In genomic region chr5:128711847-128712246, GRCm38 (mm10) we compare ENCODE assay signal across 11 mouse cellular contexts. TPM values are rescaled to one million over a fixed set of nuclear protein-coding genes. Genes with fewer than 3 reads are reported as not detected.
DNase-seq lines count a peak whose midpoint lies in the region; ATAC-seq and TF ChIP-seq lines count a peak whose summit lies in the region.
"Had no signal": no experiment of that assay in that cellular context is flagged by ENCODE, and none has a peak within 500 bp of the region (broad histone marks: within the 10 kb centered on the region; RNA-seq: fewer than 3 reads in every experiment).

No protein-coding gene starts in this region.

- TF ChIP-seq RAD21 in MEL (IDR thresholded peaks at IDR 0.05; ENCODE audit: low read depth, low read length), result no peak

- no peak for TF ChIP-seq EP300 in MEL (IDR thresholded peaks at IDR 0.05; ENCODE audit: low read depth in 1 of 2, low read length in 2 of 2)

- no peak overlapping the region for H3K9ac ChIP-seq in intestine, postnatal 0 days (ENCODE audit: low read depth, low read length)
- H3K9ac ChIP-seq in intestine, embryonic 15.5 days, result no peak overlapping the region
- H3K9ac ChIP-seq in midbrain, embryonic 13.5 days (replicated peaks), result no peak overlapping the region
- no peak overlapping the region for H3K9ac ChIP-seq in MEL (ENCODE audit: control insufficient read depth, low read depth, low read length, poor library complexity, severe bottlenecking)
- H3K9ac ChIP-seq: embryonic facial prominence, embryonic 12.5 days; stomach, embryonic 15.5 days had no signal

- TF ChIP-seq POLR2A in MEL (IDR thresholded peaks at IDR 0.05; ENCODE audit: control insufficient read depth in 1 of 2, insufficient read depth in 1 of 2, low read depth in 1 of 2, low read length in 2 of 2, poor library complexity in 1 of 2), result no peak

- H3K9me3 ChIP-seq in intestine, postnatal 0 days (ENCODE audit: control insufficient read depth), result no peaks in the 10 kb centered on the region
- H3K9me3 ChIP-seq in intestine, embryonic 15.5 days, result no peaks in the 10 kb centered on the region
- no peaks in the 10 kb centered on the region for H3K9me3 ChIP-seq in midbrain, embryonic 10.5 days (replicated peaks)
- no peaks in the 10 kb centered on the region for H3K9me3 ChIP-seq in midbrain, embryonic 13.5 days
- no peaks in the 10 kb centered on the region for H3K9me3 ChIP-seq in MEL (replicated peaks; ENCODE audit: insufficient read depth, low read length)
- H3K9me3 ChIP-seq in embryonic facial prominence, embryonic 10.5 days, result no peaks in the 10 kb centered on the region
- H3K9me3 ChIP-seq: embryonic facial prominence, embryonic 12.5 days; stomach, embryonic 15.5 days had no signal

- H3K27me3 ChIP-seq in intestine, postnatal 0 days (replicated peaks; ENCODE audit: control insufficient read depth, insufficient read depth, low read length), result no peaks in the 10 kb centered on the region
- H3K27me3 ChIP-seq in intestine, embryonic 15.5 days (replicated peaks), result no peaks in the 10 kb centered on the region
- no peaks in the 10 kb centered on the region; the same call in 1 of the 2 replicates for H3K27me3 ChIP-seq in midbrain, embryonic 10.5 days (ENCODE audit: low read depth, poor library complexity, severe bottlenecking)
- no peaks in the 10 kb centered on the region; the same call in 1 of the 2 replicates for H3K27me3 ChIP-seq in midbrain, embryonic 13.5 days
- H3K27me3 ChIP-seq in MEL (ENCODE audit: control insufficient read depth in 1 of 2, insufficient read depth in 2 of 2, low read length in 2 of 2), result no peaks in the 10 kb centered on the region
- H3K27me3 ChIP-seq in embryonic facial prominence, embryonic 10.5 days (replicated peaks; ENCODE audit: low read depth, poor library complexity, severe bottlenecking), result 0 out of 2 replicates have a peak, but pooled peaks cover 9% of the 10 kb centered on the region
- H3K27me3 ChIP-seq: embryonic facial prominence, embryonic 12.5 days; stomach, embryonic 15.5 days had no signal

- no peak overlapping the region for H3K4me2 ChIP-seq in intestine, postnatal 0 days (replicated peaks; ENCODE audit: low read depth)
- H3K4me2 ChIP-seq in intestine, embryonic 15.5 days (replicated peaks), result no peak overlapping the region
- no peak overlapping the region for H3K4me2 ChIP-seq in midbrain, embryonic 13.5 days (replicated peaks)
- H3K4me2 ChIP-seq: embryonic facial prominence, embryonic 12.5 days; stomach, embryonic 15.5 days had no signal

- peak; percentile 42 for DNase-seq in midbrain, embryonic 10.5 days (ENCODE audit: low spot score)
- peak; percentile 10 for DNase-seq in MEL (ENCODE audit: low read depth, low spot score)
- DNase-seq in embryonic facial prominence, embryonic 10.5 days (ENCODE audit: low spot score), result peak; percentile 40
- DNase-seq in T-cell, adult 2 months (ENCODE audit: low spot score), result no peak

- H3K4me3 ChIP-seq in intestine, postnatal 0 days (ENCODE audit: low read depth, low read length), result no peak overlapping the region
- H3K4me3 ChIP-seq in intestine, embryonic 15.5 days (replicated peaks), result no peak overlapping the region
- no peak overlapping the region for H3K4me3 ChIP-seq in midbrain, embryonic 10.5 days
- no peak overlapping the region for H3K4me3 ChIP-seq in midbrain, embryonic 13.5 days (replicated peaks)
- H3K4me3 ChIP-seq in MEL (ENCODE audit: control insufficient read depth in 1 of 2, insufficient read depth in 1 of 2, low read depth in 2 of 2, low read length in 2 of 2), result no peak overlapping the region
- H3K4me3 ChIP-seq in embryonic facial prominence, embryonic 10.5 days, result no peak overlapping the region
- H3K4me3 ChIP-seq: embryonic facial prominence, embryonic 12.5 days; stomach, embryonic 15.5 days had no signal

- peak; percentile 55 for TF ChIP-seq CTCF in intestine, postnatal 0 days (IDR thresholded peaks at IDR 0.05; ENCODE audit: low read depth)
- TF ChIP-seq CTCF in MEL (IDR thresholded peaks at IDR 0.05 in 2 of 3, conservative IDR thresholded peaks at IDR 0.05 in 1 of 3; ENCODE audit: control insufficient read depth in 1 of 3, insufficient read depth in 1 of 3, low read depth in 2 of 3, low read length in 3 of 3, poor library complexity in 1 of 3, severe bottlenecking in 1 of 3), result peak in 1 of 3 experiments; percentile 8; a peak in 1 of 6 replicates

- H3K36me3 ChIP-seq in intestine, postnatal 0 days (ENCODE audit: control insufficient read depth, insufficient read depth), result no peaks in the 10 kb centered on the region
- H3K36me3 ChIP-seq in intestine, embryonic 15.5 days, result no peaks in the 10 kb centered on the region
- no peaks in the 10 kb centered on the region for H3K36me3 ChIP-seq in midbrain, embryonic 10.5 days
- H3K36me3 ChIP-seq in midbrain, embryonic 13.5 days, result no peaks in the 10 kb centered on the region
- no peaks in the 10 kb centered on the region for H3K36me3 ChIP-seq in MEL (ENCODE audit: control insufficient read depth in 1 of 2, insufficient read depth in 2 of 2, low read length in 2 of 2)
- H3K36me3 ChIP-seq in embryonic facial prominence, embryonic 10.5 days (replicated peaks), result no peaks in the 10 kb centered on the region
- H3K36me3 ChIP-seq: embryonic facial prominence, embryonic 12.5 days; stomach, embryonic 15.5 days had no signal

- 86% methylated on average over 6 of the region's 6 CpGs for WGBS in intestine, postnatal 0 days
- WGBS in intestine, embryonic 15.5 days, result 87% methylated on average over 6 of the region's 6 CpGs
- 90% methylated on average over 6 of the region's 6 CpGs for WGBS in midbrain, embryonic 10.5 days
- WGBS in midbrain, embryonic 13.5 days, result 89% methylated on average over 6 of the region's 6 CpGs
- WGBS in embryonic facial prominence, embryonic 10.5 days, result 85% methylated on average over 6 of the region's 6 CpGs

- ATAC-seq in intestine, postnatal 0 days, result no peak
- no peak for ATAC-seq in intestine, embryonic 15.5 days
- no peak for ATAC-seq in midbrain, embryonic 13.5 days

- H3K79me2 ChIP-seq in MEL (ENCODE audit: control insufficient read depth, insufficient read depth, low read length, poor library complexity), result no peaks in the 10 kb centered on the region

- H3K4me1 ChIP-seq in intestine, postnatal 0 days (replicated peaks; ENCODE audit: control insufficient read depth, insufficient read depth, low read length), result no peaks in the 10 kb centered on the region
- no peaks in the 10 kb centered on the region for H3K4me1 ChIP-seq in intestine, embryonic 15.5 days (replicated peaks)
- peaks cover 28% of the 10 kb centered on the region for H3K4me1 ChIP-seq in midbrain, embryonic 10.5 days
- H3K4me1 ChIP-seq in midbrain, embryonic 13.5 days (replicated peaks), result 0 out of 2 replicates have a peak, but pooled peaks cover 11% of the 10 kb centered on the region
- H3K4me1 ChIP-seq in MEL (ENCODE audit: control insufficient read depth in 1 of 2, insufficient read depth in 2 of 2, low read length in 2 of 2), result no peaks in the 10 kb centered on the region
- H3K4me1 ChIP-seq in embryonic facial prominence, embryonic 10.5 days, result 0 out of 2 replicates have a peak, but pooled peaks cover 4% of the 10 kb centered on the region
- H3K4me1 ChIP-seq: embryonic facial prominence, embryonic 12.5 days; stomach, embryonic 15.5 days had no signal

- H3K27ac ChIP-seq in intestine, postnatal 0 days (ENCODE audit: low read depth, low read length), result no peak overlapping the region
- H3K27ac ChIP-seq in intestine, embryonic 15.5 days, result no peak overlapping the region
- H3K27ac ChIP-seq in midbrain, embryonic 10.5 days (replicated peaks), result no peak overlapping the region
- no peak overlapping the region for H3K27ac ChIP-seq in midbrain, embryonic 13.5 days
- no peak overlapping the region for H3K27ac ChIP-seq in MEL (ENCODE audit: control insufficient read depth, low read depth, low read length)
- H3K27ac ChIP-seq in embryonic facial prominence, embryonic 10.5 days (replicated peaks), result no peak overlapping the region
- H3K27ac ChIP-seq: embryonic facial prominence, embryonic 12.5 days; stomach, embryonic 15.5 days had no signal

TF ChIP-seq in MEL, 35 proteins besides CTCF, POLR2A, EP300 and RAD21:
- no peak for TF ChIP-seq HCFC1 (IDR thresholded peaks at IDR 0.05; ENCODE audit: low read depth, low read length)
TF ChIP-seq in MEL: peak in this region for 0.

RNA-seq across cellular contexts. Expression of gene Piwil1, which starts 9.5 kb away (rescaled TPM):
- not detected in 2 replicates for polyA plus RNA-seq in intestine, postnatal 0 days (2015; fragmentation: Nextera tagmentation; extraction: Ambion mirVana)
- not detected in 2 replicates for polyA plus RNA-seq in intestine, embryonic 15.5 days (2015; fragmentation: Nextera tagmentation; extraction: Ambion mirVana)
- 0.19 TPM in 1 of 2 replicates, not detected in the other for polyA plus RNA-seq in midbrain, embryonic 10.5 days (2016; fragmentation: Nextera tagmentation; extraction: Ambion mirVana)
- polyA plus RNA-seq in midbrain, embryonic 13.5 days (2015; fragmentation: Nextera tagmentation; extraction: Ambion mirVana), result 0.14 and 0.27 TPM in 2 replicates
- not detected in 2 replicates for total RNA-seq in MEL (2012; rRNA removed)
- not detected for polyA plus RNA-seq in MEL (2012; ENCODE audit: insufficient read depth in 1 of 2, insufficient read length in 2 of 2, low read depth in 1 of 2, low replicate concordance in 2 of 2, missing spikeins in 1 of 2)
- 0.06 TPM in 1 of 2 replicates, not detected in the other for polyA plus RNA-seq in embryonic facial prominence, embryonic 10.5 days (2016; fragmentation: Nextera tagmentation; extraction: Ambion mirVana)
- total RNA-seq: heart, adult 8-10 months had no signal
- polyA plus RNA-seq: liver, embryonic 16.5 days; stomach, embryonic 15.5 days had no signal
